Mouse (Mus musculus) urinary bladder, adult 2 months (tissue): ENCODE data around the gene Gm16253. TPM values are rescaled to one million over a fixed set of nuclear protein-coding genes. Genes with fewer than 3 reads are reported as not detected.

Experiments used
- DNase-seq: peaks from one replicate; pipeline ENCODE4 v3.0.0; 2022; ENCODE audit warnings: low spot score
- polyA plus RNA-seq: library from polyadenylated mRNA; depleted of rRNA; stranded (reverse); fragments of >200 nt; gene quantifications from 2 replicates; pipeline ENCODE4 v1.2.3, GENCODE M21; 2012

The Gm16253 gene
- polyA plus RNA-seq, 1 experiment, result not detected

GRCm38 (mm10) chr3:96573611-96574511, 2.9 kb upstream of the Gm16253 start:
- no peak for DNase-seq

GRCm38 (mm10) chr3:96575272-96575984, 1.4 kb upstream of the Gm16253 start:
- DNase-seq, result no peak

GRCm38 (mm10) chr3:96576005-96576658, 652 bp upstream of the Gm16253 start:
- DNase-seq, result no peak

GRCm38 (mm10) chr3:96577566-96577965, 782 bp downstream of the Gm16253 start:
- DNase-seq, result no peak

DNA sequence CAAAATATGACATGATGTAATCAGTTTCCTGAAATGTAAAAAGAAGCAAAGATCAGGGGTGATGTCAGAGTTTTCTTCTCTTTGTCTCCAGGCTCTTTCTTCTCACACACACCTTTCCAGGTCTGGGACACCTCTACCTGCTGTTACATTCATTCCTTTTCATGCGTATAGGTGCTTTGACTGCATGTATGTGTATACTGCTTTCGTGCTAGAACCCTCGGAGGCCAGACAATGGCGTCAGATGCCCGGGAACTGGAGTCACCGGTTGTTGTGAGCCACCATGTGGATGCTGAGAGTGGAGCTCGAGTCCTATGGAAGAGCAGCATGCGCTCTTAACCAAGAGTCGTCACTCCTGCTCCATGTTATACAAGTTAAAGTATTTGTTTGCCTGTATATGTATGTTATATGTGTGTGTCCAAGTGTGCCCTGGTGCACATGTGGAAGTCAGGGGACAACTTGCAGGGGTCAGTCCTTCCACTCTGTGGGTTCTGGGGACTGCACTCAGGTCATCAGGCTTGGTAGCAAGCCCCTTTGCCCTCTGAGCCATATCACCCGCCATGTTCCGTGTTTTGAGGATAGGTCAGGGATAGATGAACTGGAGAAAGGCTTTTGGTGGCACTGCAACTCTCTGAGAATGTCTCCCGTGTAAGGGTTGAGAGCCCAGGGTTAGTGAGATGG, 1.9 kb downstream of the Gm16253 start:
- DNase-seq, result no peak

DNA sequence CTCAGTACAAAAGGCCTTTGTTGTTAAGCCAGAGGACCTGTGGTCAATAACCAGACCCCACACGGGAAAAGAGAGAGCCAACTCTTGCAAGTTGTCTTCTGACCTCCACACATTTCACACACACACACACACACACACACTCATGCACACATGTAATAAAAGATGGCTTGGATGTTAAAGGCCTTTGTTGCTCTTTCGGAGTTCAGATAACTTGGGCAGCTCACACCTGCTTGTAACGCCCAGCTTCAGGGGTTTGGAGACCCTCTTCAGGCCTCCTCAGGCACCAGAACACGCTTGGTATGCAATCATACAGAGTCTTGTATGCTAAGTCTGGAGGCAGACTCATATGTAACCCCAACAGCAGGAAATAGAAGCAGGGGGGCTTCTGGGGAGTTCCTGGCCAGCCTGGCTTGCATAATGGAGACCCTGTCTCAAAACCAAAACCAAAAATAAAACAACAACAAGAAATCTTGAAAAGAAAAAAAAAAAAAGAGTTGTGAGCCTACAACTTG, 2.5 kb downstream of the Gm16253 start:
- no peak for DNase-seq

GRCm38 (mm10) chr3:96579885-96580454, 3.2 kb downstream of the Gm16253 start:
- DNase-seq, result peak; percentile 82

- no peak for DNase-seq
Measured at GRCm38 (mm10) chr3:96581141-96581540, 4.4 kb downstream of the Gm16253 start.

DNA sequence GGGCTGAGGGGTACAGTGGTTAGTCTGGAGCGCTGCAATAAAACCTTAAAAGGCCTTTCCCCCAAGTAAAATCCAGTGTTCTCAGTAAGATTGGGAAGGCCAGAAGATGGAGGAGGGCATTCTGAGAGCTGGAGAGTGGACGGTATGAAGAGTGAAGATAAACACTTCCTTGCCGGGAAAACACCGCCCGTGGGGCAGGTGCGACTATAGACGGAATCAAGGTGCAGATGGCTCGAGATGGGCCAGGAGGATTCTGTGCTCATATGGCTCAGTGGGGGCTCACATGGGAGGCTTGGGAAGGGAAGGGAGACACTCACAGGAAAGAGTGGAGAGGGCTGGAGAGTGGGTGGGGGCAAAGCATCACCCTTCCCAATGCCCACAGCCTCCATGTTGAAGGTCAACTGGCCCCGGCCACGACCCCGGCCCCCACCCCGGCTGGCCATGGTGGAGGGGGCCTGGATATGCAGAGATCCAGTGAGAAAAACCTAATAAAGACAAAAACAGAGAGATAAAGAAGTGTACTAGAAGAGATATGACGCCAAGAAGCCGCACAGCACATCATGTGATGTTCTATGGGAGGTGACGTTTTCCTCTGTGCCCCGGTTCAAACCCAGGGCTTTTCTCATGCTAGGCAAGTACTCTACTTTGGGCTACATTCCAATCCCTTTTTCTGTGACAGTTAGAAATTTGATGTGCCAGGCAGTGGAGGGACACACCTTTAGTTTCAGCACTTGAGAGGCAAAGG, 5.2 kb downstream of the Gm16253 start:
- DNase-seq, result no peak

- DNase-seq, result no peak
Measured at GRCm38 (mm10) chr3:96583386-96583785, 6.6 kb downstream of the Gm16253 start.

DNA sequence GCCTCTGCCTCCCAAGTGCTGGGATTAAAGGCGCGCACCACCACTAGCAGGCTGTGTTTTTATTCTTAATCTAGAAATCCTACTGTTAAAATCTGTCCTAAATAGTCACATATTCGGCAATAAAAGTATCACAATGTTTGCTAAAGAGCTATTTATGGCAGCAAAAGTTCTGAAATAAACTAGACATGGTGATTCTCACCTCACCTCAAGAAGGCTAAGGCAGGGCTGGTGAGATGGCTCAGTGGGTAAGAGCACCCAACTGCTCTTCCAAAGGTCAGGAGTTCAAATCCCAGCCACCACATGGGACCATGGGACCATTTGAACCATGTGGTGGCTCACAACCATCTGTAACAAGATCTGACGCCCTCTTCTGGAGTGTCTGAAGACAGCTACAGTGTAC, 13.9 kb downstream of the Gm16253 start:
- no peak for DNase-seq

DNA sequence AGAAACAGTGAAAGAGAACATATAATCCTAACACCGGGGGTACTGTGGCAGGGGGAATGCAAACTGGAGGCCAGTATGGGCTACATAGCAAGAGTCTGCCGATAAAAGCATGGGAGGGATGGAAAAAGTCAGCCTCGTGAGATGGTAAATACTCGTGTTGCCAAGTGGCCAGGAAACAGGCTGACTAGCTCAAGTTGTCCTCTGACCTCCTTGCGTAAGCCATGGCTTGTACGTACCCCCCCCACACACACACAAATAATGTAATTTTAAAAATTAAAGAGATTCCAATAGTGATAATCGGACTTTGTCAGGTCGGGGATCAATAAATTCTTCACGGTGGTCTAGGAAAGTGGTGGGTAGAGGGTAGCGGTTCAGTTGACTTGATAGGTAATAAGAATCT, 16.6 kb downstream of the Gm16253 start:
- no peak for DNase-seq

GRCm38 (mm10) chr3:96593790-96594560, 17.2 kb downstream of the Gm16253 start, which contains the start of gene Polr3gl:
TSS of gene Polr3gl (minus strand) at chr3:96594181.
- peak; percentile 82 for DNase-seq

DNA sequence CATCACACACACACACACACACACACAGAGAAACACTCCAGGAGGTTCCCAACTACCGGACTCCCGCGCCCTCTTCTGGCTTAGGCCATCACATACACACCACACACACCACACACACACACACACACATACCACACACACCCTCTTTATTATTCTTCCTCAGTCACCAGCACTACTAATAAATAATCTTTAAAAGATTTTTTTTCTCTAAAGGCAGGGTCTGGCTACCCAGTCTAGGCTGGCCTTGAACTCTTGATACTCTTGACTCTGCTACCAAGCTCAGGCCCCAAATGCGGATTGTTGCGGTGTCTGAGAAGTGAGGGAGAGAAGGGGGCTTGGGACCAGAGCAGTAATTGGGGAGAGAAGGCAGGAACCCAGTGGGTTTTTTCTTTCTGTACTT, 18.1 kb downstream of the Gm16253 start:
- DNase-seq, result no peak

DNA sequence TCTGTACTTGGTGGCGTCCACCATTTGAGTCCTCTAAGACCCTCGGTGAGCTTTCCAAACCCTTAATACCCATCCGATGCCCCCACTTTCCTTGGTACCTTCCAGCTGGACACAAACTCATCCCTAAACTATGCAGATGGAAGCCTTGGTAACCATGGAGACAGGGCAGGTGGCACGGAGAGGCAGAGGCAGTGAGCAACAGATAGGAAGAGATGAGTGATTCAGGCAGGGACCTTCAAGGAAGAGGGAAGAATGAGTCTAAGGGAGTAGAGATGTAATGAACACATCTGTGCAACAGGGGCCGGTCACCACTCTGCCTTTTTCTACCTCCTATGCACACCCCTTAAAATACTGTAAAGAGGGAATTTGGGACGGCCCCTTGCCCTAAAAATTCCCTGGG, 18.9 kb downstream of the Gm16253 start:
- no peak for DNase-seq

GRCm38 (mm10) chr3:96596228-96596707, 19.5 kb downstream of the Gm16253 start, which contains the start of gene Ankrd34a:
TSS of gene Ankrd34a (plus strand) at chr3:96596636.
- DNase-seq, result no peak

DNA sequence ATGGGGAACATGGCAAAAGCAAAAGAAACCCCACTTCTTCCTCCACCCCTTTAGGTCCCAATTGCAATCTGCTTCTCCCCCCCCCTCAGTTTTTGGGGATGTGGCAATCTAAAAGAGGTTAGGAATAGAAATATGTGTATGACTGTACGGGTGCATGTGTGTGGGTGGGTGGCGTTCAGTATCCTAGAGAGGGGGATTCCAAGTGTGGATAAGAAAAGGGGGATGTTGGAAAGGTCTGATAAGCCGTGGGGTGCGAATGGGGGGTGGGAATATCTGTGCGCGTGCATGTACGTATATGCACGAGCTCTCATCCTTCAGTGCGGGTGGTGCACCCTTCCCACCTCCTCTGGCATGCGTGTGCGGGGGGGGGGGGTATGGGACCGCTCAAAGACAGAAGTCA, 20.1 kb downstream of the Gm16253 start:
- no peak for DNase-seq

DNA sequence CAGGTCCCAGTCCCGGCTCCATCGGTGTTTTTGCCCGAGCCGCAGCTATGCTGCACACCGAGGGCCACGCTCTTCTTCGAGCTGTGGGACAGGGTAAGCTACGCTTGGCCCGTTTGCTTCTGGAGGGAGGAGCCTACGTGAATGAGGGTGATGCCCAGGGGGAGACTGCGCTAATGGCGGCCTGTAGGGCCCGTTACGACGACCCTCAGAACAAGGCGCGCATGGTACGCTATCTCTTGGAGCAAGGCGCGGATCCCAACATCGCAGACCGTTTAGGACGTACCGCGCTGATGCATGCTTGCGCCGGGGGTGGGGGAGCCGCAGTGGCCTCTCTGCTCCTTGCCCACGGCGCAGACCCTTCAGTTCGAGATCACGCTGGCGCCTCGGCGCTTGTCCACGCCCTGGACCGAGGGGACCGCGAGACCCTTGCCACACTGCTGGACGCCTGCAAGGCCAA, 20.7 kb downstream of the Gm16253 start:
- DNase-seq, result no peak
